Mouse (Mus musculus): Measurements from ENCODE around the gene Lenep.

The Lenep gene

DNA sequence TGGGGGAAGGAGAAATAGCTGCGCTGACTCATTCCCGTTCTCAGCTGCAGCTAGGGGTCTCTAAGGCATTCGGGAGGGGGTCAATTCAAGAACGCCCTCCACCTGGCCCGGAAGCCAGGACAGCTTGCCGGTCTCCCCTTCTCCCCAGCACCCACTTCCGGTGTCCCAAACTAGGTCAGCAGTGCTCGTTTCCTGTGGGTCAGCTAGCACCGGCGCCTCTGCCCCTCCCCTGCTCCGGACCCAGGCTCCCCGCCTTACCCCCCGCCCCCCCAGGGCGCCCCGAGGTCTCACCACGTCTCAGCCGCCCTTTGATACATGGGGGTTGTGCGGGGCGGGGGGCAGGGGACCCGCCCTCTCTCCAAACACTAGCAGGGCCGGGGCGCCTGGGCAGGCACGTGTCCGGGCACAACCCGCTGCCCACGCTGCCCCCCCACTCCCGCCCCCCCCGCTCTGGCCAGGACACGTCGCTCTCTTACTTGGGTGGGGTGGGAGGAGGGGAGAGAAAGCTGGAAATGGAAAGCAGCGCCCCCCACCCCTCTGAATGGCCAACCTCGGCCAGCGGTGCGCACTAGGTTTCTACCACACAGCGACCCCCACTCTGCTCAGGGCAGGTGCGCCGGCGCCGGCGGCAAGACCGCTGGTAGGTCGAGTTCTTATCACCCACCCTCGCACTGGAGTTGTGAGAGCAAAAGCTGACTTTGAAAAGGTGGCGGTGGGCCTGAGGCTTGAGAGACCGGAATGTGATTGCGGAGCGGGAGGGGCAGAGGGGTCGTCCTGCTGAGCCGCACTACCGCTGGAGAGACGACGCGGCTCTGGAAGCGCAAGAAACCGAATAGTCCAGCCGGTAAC is 10.7 kb downstream of the Lenep start:
- peak; percentile 36 to 49 for DNase-seq (ENCODE audit: low spot score in 2 of 2)

DNA sequence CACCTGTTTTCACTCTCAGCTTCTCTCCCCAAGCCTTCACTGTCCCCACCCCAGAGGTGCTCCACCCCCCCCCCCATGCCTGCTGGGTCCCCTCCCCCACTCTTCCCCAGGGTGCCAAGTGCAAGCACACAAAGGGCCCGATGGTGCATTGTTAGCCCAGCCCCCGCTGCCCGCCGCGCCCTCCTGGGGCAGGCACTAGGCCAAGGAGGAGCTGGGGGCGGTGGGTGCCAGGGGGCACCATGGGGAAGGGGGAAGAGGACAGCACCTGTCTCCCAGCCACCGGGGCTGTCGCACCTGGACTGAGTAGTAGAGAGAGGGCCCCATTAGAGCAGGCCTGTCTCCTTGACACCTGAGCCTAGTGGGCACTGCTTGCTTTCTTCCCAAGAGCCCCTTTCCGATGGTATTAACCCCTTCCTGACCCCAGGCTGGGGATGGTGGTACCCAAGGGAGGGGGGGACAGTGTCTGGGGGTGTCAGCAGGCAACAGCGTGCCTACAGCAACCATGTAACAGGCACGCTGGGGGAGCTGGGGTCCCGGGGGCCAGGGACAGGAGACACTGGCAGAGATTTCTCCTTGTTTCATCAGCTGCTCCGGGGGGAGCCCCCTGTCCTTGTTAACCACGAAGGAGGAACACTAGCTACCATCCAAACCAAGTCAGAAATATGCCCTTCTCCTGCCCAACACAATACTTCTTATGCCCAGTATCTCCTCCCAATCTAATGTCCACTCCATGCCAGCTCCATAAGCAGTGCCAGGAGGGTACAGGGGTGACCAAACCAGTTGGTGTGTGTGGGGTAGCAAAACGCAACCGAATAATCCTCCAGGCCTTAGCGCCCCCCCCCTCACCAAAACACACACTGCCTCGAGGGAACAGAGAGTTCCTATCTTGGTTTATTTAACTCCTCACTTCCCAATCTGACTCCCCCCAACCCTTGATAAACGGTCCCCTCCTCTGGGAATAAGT is 11.6 kb downstream of the Lenep start:
- DNase-seq (ENCODE audit: low spot score in 2 of 2): peak; percentile 31 to 54

DNA sequence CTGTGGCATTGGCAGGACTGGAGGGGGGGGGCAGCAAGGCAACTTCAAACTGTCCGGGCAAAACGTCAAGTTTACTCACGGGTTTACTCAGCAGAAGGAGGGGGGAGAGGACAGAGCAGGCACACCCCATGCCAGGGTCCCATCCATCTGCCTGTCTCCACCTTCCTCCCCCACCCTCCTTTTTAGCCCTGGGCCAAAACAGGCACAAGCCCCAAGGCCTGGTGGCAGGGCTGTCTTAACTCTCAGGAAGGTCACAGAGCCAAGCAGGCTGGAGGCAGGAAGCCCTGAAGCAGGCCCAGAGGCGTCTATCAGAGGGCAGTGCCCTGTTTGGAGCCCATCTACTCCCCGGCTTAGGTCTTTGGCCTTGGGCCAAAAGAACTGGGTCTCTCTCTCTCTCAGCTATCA is 12.5 kb downstream of the Lenep start:
- peak; percentile 33 to 45 for DNase-seq (ENCODE audit: low spot score in 2 of 2)

DNA sequence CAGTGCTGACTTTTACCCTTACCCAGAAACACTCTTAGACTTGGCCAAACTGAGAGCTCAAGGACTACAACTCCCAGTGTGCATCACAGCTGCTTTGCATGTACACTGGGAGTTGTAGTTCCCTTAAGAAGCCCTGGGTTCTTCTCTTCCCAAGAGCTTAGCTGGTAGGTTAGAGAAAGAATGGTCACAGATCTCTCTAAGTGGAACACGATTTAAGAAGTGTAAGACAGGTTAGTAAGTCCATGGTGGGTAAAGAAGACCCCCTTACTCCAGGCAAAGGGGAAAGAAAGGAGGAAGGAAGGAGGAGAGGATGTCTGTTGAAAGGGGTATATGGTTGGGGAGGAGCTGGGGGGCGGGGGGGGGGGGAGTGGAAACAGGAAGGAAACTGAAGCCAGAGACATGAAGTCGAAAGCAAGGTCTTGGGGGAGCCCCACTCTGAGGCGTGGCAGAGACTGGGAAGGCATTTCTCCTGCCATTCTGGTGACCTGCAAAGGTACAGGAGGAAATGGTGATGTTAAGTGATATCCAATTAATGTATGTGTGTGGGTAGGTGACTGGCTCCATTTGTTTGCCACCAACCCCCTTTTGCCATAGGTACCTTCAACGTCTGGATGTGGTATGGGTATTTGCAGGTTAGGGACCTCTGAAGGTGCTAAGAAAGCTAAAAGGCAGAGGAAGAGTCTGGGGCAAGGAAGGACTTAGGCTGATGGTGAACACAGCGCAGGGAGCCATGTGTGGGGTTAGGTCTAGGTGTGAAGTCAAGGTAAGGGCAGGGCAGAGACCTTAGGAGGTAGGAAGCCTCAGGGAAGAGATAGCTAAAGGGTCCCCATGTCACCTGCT is 13.5 kb downstream of the Lenep start:
- DNase-seq (ENCODE audit: low spot score in 2 of 2): peak; percentile 31 to 60

DNA sequence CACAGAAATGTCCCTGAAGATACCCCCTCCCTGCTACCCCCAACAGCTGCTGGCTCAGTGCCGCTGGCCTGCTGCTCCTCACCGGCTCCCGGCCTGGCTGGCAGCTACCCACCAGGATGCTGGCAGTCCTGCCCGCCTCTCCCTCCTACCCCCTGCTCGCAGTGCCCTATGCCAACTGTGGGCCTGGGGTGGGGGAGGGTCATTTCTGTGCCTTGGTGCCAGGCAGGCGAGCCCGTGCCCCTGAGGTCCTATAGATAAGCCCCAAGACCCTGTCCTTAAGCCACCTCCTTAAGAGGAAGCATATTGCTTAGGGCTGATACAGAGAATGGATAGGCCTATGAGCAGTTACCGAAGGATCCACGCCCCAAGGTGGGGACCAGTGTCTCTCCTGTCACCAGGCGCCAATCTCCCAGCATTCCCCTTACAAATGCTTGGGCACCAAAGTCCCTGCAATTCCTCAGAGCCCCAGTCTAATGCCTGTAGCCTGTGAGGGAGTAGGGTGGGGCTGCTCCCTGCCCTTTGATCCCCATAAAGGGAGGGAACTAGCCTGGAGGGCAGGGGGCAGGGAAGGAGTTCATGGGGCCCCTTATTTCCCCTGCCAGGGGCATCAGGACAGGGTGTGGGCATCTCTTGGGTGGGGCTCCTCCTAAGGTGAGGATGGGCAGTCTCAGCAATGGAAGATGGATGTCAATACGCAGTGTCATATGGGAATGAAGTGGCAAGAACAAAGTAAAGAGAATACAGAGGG is 14.3 kb downstream of the Lenep start:
- peak; percentile 34 to 38 for DNase-seq (ENCODE audit: low spot score in 2 of 2)

DNA sequence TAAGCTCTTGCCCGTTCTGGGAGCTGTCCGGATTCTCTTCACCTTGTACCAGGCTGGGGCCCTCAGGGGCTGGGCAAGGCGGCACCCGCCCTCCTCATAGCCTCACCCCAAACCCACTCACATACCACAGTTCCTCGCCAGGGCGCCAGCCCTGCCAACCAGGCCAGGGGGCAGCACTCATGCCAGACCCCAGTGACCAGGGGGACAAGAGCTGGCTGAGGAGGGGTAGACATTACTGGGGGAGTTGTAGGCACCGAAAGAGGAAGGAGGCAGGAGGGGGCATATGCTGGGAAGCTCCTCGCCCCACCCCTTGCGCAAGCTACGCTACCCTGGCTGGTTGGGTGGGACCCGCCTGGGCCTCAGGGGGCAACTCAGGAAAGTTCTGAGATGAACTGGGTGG is 15.0 kb downstream of the Lenep start:
- DNase-seq (ENCODE audit: low spot score in 2 of 2): peak; percentile 37 to 40

DNA sequence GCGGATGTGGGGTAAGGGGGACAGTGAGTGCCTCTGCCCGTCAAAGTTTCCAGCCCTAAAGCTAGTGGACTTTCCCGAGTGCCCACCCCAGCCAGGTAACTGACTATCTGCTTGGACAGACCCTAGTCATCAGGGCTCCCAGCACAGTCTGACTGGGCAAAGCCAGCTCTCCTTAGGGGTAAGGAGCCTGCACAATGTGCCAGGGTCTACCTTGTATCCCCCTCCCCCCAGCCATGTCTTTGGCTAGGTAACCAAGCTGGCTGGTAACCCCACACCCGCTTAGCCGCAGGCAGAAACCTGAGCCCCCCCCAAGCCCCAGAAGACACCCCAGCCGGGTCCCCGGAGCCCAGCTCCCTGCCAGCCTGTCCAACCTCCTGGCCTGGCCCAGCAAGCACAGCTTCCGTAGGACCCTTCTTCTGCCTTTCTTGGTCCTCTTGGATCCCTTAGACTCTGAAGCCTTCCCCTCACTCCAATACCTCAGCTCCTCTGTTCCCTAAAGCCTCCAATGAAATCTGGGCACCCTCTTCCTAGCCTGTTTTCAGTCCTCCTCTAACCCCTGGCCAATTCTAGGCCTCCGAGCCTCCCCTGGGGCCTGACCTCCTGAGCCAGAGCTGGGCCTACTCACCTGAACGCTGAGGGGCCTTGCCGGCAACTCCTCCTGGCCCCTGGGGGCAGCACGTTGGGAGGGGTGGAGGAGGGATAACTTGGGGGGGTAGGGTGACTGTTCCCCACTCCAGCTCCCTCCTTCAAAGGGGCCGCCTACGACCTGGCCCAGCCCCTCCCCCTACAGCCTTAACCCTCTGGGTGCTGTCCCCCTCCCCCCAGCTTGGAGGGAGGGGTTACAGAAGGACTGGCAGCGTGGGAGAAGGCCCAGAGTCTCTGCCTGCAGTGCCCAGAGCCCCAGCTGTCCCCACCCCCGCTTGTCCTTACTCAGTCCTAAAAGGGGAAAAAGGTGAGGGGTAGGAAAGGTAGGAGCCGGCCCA is 15.9 kb downstream of the Lenep start:
- peak; percentile 26 to 32 for DNase-seq (ENCODE audit: low spot score in 2 of 2)

DNA sequence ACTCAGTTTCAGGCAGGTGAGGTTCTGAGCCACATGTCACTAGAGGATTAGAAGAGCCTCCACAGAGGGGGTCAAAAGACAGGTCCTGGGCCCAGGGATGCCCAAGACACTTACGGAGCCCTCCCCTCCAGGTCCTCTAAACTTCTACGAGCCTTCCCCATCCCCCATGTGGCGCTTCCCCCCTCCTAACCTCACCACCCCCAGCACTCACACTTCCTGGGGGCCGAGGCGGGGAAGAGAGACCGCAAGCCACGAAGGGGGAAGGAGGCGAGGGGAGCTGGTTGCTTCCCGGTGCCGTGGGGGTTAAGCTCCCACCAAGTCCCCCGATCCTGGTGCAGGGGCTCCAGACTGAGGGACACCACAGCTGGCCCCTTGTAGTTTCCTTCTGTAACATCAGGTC is 17.1 kb downstream of the Lenep start:
- DNase-seq (ENCODE audit: low spot score in 2 of 2): peak; percentile 22 to 26

DNA sequence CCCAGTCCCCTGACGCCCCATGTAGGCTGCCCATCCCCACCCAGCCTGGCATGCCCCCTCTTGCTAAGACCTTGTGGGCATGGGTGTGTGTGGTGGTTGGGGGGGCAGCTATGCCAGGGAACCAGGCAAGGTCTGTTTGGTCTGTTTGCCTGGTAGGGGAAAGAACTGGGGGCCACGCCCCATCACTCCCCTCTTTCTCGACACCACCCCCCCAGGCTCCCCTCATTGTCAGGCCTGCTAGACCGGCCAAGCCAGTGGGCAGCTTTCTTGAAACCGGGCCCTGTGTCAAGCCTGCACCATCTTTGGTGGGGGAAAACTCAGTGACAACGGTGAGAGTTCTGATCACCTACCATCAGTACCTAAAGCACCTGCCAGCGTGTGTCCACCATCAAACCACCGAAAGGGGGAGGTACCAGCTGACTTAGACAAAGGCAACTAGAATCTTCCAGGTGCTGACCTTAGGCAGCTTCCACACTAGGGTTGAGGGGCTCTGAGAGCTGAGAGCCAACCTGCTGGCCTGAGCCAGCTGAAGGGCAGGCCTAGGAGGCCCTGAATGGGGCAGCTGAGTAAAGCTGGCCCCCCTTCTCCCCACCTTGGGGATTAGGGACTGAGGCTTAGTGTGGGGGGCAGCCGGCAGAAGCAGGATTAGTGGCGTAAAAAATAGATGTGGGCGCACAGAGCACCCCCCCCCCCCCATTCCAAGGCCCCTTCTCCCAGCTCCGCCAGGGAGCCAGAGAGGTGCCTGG is 18.1 kb downstream of the Lenep start:
- DNase-seq (ENCODE audit: low spot score in 2 of 2): peak in 1 of 2 experiments; percentile 13

DNA sequence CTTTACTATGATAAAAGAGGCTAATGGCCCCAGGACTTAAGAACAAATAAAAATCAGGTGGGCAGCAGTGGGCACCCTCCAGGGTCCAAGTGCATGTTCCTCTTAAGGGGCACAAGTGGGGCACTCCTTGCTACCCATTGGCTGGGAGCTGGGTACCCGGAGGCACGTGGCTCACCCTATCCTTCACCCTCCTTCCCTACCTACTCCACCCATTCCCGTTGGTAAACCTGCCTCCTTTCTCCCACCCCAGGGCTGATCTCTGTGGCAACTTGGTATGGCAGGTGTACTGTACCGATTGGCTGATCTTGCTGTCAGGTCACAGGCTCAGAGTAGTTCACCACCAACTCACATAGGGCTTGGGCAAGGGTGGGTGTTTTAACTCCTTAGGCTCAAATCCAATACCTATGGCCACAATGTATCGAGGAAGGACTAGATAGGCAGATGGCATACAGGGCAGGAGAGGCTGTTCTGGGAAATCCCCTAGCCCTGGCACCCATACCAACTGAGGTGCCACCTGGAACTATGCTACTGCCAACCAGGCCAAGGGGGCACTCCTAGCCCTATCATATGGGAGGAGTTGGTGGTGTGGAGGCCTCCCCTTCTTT is 18.8 kb downstream of the Lenep start:
- DNase-seq (ENCODE audit: low spot score in 2 of 2): peak in 1 of 2 experiments; percentile 12

DNA sequence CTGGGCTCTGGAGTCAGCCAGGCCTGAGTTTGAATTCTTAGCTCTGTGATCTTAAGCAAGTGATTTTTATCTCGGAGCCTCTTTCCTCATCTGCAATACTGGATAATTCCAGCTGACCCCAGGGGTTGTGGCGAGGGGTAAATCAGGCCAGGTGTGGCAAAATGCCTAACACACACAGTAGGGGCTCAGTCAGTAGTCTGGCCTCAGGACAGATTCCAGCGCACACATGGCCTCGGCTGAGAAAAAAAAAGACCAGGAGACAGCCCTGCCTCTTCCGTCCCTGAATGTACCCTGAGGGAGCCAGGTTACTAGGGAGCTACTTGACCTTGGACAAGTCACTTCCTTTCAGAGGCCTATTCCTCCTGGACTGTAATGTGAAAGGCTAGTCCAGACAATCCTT is 19.6 kb downstream of the Lenep start:
- DNase-seq (ENCODE audit: low spot score in 2 of 2): no peak

DNA sequence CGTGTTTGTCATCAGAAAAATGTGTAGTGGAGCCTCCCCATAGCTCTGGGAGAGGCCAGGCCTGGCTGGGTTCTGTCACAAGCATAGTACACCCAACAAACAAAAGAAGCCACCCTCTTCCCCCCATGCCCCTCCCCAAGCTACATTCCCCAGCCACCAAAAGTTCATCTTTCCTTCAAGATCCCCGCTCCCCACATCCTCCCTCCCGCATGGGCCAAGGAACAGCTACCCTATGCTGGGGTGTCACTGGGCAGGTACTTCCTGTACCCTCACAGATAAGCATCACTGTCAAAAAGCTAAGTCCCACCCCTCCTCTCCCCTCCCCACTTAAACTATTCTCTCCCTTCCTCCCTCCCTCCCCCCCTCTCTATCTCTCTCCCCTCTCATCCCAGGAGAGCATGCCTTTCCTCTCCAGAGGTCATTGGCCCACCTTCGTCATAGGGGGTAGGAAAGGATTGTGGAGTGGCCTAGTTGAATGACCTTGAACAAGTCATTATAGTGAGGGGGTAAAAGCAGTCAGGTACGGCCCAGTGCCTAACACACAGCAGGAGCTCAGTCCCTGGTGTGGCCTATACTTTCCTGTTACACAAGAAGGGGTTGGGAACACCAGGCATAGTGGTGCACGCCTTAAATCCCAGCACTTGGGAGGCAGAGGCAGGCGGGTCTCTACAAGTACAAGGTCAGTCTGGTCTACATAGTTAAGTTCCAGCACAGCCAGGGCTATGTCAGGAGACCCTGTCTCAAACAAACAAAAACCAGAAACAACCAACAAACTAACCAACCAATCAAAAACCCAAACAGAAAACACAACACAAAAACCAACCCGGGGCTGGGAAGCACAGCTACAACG is 20.3 kb downstream of the Lenep start:
- DNase-seq (ENCODE audit: low spot score in 2 of 2): no peak

DNA sequence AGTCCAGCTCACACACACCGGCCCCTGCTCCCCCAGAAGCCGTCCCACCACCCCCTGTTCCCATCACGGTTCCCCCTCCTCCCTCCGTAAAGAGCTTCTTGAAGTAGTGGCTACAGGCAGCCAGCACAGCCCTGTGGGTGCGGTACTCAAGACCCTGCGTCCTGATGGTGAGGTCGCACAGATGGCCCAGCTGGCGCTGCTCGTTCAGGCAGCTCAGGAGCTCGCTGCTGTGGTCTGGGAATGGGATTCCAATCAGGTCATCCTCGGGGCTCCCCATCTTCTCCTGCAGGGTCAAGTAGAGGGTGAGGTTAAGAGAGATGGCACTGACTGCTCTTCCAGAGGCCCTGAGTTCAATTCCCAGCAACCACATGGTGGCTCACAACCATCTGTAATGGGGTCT is 21.4 kb downstream of the Lenep start:
- no peak for DNase-seq (ENCODE audit: low spot score in 2 of 2)

DNA sequence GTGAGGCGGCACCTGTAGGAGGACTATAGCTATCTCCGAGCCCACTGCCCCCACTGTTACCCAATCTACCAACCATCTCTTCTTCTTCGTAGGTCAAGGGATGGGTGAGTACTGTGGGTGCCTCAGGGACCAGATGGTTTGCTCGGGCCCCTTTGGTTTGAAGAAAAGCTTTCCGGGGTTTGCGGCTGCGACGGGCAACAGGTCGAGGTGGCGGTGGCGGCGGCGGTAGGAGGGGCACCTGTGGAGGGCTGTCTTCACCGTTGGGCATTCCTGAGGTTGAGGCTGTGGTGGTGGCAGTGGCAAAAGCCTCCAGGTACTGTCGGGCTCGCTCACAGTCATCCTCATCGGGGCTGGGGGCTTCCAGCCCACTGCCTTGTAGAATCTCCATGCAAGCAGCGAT is 21.9 kb downstream of the Lenep start:
- DNase-seq (ENCODE audit: low spot score in 2 of 2): no peak

DNA sequence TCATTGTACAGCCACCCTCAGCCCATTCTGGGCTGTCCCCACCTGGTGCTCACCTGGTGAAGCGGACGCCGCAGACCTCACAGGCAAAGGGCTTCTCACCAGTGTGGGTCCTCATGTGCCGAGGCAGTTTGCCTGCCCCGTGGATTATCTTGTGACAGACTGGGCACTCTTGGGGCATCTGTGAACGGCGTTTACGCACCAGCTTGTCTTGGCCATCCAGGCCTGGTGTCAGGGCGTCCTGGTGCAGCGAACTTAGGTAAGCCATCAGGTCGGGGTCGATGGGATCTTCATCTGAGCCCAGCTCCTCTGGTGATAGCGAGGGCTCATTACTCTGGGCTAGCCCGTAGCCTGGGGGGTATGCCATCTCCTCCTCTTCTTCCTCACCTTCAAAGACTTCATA is 22.3 kb downstream of the Lenep start:
- peak in 1 of 2 experiments; percentile 16 for DNase-seq (ENCODE audit: low spot score in 2 of 2)

DNA sequence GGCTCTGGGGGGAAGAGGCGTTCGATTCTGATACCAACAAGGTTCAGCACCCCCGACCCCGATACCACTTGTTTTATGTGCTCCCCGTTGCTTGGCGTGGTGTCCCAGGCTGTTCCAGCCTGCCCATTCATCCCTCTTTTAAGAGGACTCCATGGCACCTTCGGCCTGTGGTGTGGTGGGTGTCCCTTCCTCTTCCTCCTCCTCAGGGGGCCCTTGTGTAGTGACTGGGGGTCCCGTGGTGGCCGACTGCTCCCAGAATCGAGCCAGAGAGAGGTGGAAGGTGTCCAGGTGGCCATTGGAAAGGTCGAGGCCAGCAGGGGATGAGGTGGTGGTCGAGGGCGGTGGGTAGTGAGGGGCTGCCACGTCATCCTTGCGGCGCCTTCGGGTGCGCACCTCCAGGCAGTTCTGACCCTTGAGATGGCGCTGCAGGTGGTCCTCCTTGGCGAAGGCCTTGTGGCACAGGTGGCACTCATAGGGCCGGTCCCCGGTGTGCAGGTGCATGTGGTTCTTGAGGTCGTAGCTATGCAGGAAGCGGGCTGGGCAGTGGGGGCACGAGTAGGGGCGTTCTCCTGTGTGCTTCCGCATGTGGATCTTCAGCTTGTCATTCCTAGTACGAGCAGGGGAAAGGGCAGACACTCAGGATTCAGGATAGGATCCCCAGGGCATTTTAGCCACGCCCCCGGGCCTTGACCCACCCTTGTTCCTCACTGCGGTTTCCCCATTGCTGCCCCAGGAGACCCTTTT is 23.0 kb downstream of the Lenep start:
- DNase-seq (ENCODE audit: low spot score in 2 of 2): peak in 1 of 2 experiments; percentile 32
